Mouse (Mus musculus): ENCODE results near the gene Lama4. TPM values are rescaled to one million over a fixed set of nuclear protein-coding genes. Genes with fewer than 3 reads are reported as not detected.

Gene Lama4
- polyA plus RNA-seq, 1 experiment from 2014 or later: 2.1 TPM

DNA sequence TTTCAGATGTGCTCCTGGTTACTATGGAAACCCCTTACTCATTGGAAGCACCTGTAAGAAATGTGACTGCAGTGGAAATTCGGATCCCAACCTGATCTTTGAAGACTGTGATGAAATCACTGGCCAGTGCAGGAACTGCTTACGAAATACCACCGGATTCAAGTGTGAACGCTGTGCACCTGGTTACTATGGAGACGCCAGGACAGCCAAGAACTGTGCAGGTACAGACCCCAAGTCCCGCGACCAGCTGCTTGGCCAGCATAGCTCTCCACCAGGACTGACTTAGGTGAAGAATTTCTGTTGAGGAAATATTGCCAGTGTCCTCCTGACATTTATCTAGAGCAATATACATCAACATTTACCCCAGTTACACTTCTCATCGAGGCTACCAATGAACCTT, 61.2 kb downstream of the Lama4 start:
- H3K27ac ChIP-seq (replicated peaks): no peak overlapping the region
- no peaks in the 10 kb centered on the region for H3K27me3 ChIP-seq
- H3K9ac ChIP-seq: no peak overlapping the region
- no peaks in the 10 kb centered on the region for H3K9me3 ChIP-seq (replicated peaks)
- H3K4me2 ChIP-seq: no peak overlapping the region
- ATAC-seq (ENCODE audit: insufficient read depth): no peak
- no peaks in the 10 kb centered on the region for H3K36me3 ChIP-seq (replicated peaks)
- H3K4me1 ChIP-seq (replicated peaks): no peaks in the 10 kb centered on the region
- 71% methylated on average over 8 of the region's 8 CpGs for WGBS (ENCODE audit: insufficient replicate concordance)
- no peak overlapping the region for H3K4me3 ChIP-seq (replicated peaks)

DNA sequence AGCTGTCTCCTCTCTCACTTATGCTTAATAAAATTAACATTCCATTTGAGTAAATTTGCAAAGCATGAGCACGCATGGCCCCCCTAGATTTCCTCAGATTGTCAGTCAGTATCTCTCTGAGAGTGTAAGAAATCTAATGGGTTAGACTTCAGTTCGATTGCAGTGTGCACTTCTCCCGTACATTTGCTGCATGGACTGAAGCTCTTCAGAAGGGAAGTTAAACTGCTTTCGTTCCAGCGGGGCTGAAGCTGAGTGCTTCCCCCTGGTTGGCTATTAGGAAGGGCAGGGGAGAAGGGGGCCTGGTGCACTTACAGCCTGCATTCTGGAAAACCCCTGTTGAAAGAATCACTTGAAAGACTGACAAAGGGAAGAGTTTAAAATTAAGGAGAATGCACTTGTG, 61.7 kb downstream of the Lama4 start:
- Histone ChIP-seq H3K9me3 (replicated peaks) (no peaks in the 10 kb centered on the region), H3K4me3 (replicated peaks) (no peak overlapping the region), H3K27ac (replicated peaks) (no peak overlapping the region), H3K27me3 (no peaks in the 10 kb centered on the region), H3K4me1 (replicated peaks) (no peaks in the 10 kb centered on the region), H3K9ac (no peak overlapping the region), H3K4me2 (no peak overlapping the region), H3K36me3 (replicated peaks) (no peaks in the 10 kb centered on the region)
- 25% methylated on average over 5 of the region's 5 CpGs for WGBS (ENCODE audit: insufficient replicate concordance)
- no peak for ATAC-seq (ENCODE audit: insufficient read depth)

DNA sequence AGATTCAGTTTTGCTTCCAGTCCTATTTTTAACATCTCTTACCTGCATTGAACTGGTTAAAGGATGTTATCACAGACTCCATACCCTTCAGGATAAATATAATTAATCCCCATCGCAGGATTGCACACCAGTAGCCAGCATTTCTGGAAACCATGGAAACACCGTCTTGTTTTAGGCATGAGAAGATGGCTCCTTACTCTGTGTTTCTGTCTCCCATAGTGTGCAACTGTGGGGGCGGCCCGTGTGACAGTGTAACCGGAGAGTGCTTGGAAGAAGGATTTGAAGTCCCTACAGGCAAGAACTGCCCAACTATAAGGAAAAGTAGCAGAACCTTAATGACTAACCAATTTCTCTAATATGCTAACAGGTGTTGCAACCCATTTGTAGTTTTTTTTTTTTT, 63.1 kb downstream of the Lama4 start:
- no peak for ATAC-seq (ENCODE audit: insufficient read depth)
- no peaks in the 10 kb centered on the region for H3K36me3 ChIP-seq (replicated peaks)
- no peaks in the 10 kb centered on the region for H3K4me1 ChIP-seq (replicated peaks)
- H3K9ac ChIP-seq: no peak overlapping the region
- no peaks in the 10 kb centered on the region for H3K27me3 ChIP-seq
- H3K4me3 ChIP-seq (replicated peaks): no peak overlapping the region
- H3K27ac ChIP-seq (replicated peaks): no peak overlapping the region
- H3K4me2 ChIP-seq: no peak overlapping the region
- WGBS (ENCODE audit: insufficient replicate concordance): 80% methylated on average over 5 of the region's 5 CpGs
- no peaks in the 10 kb centered on the region for H3K9me3 ChIP-seq (replicated peaks)

DNA sequence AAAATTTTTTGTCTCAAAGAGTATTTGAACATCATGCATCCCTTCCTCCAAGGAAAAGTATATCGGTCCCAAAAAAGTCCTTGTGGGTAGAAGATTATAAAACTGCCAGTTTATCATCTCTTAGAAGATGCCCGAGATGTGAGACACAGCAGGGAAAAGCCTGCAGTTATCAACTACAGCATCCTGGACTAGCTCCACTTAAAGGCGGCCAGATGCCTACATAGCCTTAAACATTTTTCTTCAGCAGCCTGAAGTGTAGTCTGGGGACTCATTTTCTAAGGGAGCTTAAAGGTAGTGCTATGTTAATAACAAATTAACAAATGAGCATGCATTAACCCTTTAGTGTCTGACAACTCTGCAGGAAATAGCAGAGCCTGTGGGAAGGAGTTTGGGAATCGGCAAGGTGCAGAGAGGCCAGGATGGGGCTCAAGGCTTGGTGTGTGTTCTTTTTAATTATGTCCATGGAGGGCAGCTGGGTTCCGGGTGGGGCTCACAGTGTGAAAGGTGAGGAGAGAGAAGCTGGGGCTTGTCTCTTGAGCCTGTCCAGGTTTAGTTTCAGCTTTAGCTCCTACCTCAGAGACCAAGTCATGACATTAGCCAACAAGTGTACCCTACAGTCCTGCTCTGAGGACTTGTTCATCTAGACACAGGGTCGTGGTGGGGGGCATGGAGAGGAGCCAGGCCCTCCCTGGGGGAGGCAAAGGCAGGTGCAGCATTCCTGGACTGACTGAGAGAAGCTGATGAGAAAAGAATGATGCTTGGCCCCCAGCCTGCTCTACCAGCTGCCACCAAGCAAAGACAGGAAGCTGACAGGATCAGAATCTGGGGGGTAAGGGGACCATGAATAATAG, 64.2 kb downstream of the Lama4 start:
- no peak overlapping the region for H3K27ac ChIP-seq (replicated peaks)
- H3K4me2 ChIP-seq: no peak overlapping the region
- no peak overlapping the region for H3K4me3 ChIP-seq (replicated peaks)
- H3K9me3 ChIP-seq (replicated peaks): no peaks in the 10 kb centered on the region
- H3K4me1 ChIP-seq (replicated peaks): no peaks in the 10 kb centered on the region
- H3K36me3 ChIP-seq (replicated peaks): no peaks in the 10 kb centered on the region
- WGBS (ENCODE audit: insufficient replicate concordance): 56% methylated on average over 6 of the region's 6 CpGs
- ATAC-seq (ENCODE audit: insufficient read depth): no peak
- no peak overlapping the region for H3K9ac ChIP-seq
- H3K27me3 ChIP-seq: no peaks in the 10 kb centered on the region

DNA sequence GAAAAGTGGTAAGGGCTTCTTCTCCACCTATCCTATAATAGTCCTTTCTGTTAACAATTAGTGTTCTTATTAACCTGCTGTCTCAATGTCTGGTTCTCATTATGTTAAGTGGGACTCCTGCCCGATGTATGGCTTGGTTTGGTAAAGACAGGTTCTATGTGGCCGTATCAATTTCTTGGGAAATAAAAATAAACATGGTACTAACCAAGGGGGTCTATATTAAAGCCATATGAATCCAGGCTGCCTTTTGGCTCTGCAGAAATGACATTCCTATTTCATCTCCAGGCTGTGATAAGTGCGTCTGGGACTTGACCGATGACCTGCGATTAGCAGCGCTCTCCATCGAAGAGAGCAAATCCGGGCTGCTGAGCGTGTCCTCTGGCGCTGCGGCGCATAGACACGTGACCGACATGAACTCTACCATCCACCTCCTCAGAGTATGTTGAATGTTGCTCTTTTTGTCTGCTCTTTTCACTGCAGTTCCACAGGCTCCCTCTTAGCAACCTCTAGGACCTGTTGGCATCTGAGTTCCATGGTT, 64.9 kb downstream of the Lama4 start:
- no peak overlapping the region for H3K4me2 ChIP-seq

DNA sequence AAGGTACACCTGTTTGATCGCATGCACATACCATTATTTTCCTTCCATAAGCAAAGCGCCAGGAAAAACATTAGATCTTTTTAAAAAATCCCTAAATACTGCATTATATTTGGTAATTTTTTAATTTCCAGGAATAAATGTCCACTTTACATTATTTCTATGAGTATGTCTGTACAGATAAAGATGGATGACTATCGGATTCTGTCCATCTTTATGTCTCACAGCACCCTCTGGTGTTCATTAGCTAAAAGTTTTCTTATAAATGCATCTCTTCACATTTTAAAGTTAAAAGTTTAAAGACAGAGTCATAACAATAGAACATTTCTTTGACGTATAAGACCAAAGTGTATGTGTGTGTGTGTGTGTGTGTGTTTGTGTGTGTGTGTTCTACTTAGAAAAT, 74.2 kb downstream of the Lama4 start:
- 46% methylated on average over 4 of the region's 4 CpGs for WGBS (ENCODE audit: insufficient replicate concordance)
- H3K4me2 ChIP-seq: no peak overlapping the region
- H3K9ac ChIP-seq: no peak overlapping the region

More for the DNA sequence above, 64.9 kb downstream of the Lama4 start:
- H3K27me3 ChIP-seq: no peaks in the 10 kb centered on the region
- H3K36me3 ChIP-seq (replicated peaks): no peaks in the 10 kb centered on the region
- H3K9ac ChIP-seq: no peak overlapping the region
- no peak for ATAC-seq (ENCODE audit: insufficient read depth)
- H3K9me3 ChIP-seq (replicated peaks): no peaks in the 10 kb centered on the region
- no peak overlapping the region for H3K27ac ChIP-seq (replicated peaks)
- no peaks in the 10 kb centered on the region for H3K4me1 ChIP-seq (replicated peaks)
- H3K4me3 ChIP-seq (replicated peaks): no peak overlapping the region
- WGBS (ENCODE audit: insufficient replicate concordance): 86% methylated on average over 14 of the region's 14 CpGs

DNA sequence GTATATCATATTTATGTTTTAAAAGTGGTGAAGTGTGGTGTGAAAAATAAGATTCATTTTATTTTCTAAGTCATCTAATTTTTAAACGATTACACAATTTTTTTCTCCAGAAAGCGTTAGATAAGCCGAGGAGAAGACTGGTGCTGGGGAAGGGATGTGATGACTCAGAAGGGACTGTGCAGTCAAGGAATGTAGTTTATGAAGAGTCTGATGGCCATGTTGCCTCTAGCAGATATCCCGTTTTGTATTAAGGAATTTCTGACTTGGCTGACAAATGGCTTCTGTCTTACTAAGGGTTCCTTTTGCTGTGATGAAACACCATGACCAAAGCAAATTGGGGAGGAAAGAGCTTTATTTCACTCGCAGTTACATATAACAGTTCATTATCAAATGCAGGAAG, 74.7 kb downstream of the Lama4 start:
- H3K27me3 ChIP-seq: no peaks in the 10 kb centered on the region
- no peak overlapping the region for H3K9ac ChIP-seq
- WGBS (ENCODE audit: insufficient replicate concordance): 45% methylated on average over 5 of the region's 5 CpGs
- no peak for ATAC-seq (ENCODE audit: insufficient read depth)
- H3K4me1 ChIP-seq (replicated peaks): no peaks in the 10 kb centered on the region
- no peak overlapping the region for H3K4me2 ChIP-seq
- no peaks in the 10 kb centered on the region for H3K36me3 ChIP-seq (replicated peaks)
- no peaks in the 10 kb centered on the region for H3K9me3 ChIP-seq (replicated peaks)
- H3K4me3 ChIP-seq (replicated peaks): no peak overlapping the region
- H3K27ac ChIP-seq (replicated peaks): no peak overlapping the region

More for the DNA sequence above, 74.2 kb downstream of the Lama4 start:
- Histone ChIP-seq H3K9me3 (replicated peaks) (no peaks in the 10 kb centered on the region), H3K36me3 (replicated peaks) (no peaks in the 10 kb centered on the region), H3K27ac (replicated peaks) (no peak overlapping the region), H3K4me3 (replicated peaks) (no peak overlapping the region), H3K4me1 (replicated peaks) (no peaks in the 10 kb centered on the region), H3K27me3 (no peaks in the 10 kb centered on the region)
- no peak for ATAC-seq (ENCODE audit: insufficient read depth)

DNA sequence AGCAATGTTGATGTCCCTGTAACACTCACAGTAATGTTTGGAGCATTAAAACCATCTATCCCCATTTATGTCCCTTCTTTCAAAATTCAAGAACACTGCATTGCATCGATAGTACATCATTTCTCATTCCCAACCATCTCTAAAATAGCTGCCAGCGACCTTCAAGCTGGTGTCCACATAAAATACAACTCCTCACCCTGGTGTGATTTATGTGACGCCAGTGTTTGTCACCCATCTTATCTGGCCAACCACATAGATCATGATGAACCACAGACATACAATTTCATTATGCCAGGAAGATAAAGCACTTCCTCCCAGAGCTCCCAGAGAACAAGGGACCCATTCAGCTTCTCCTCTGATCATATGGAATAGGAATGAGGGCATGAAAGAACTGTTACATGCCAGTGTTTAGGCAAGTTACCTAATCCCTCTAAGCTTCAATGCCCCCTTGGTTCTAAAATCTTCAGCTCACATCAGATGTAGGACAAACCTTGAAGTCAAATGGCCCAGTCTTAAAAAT, 79.2 kb downstream of the Lama4 start:
- Histone ChIP-seq H3K9me3 (replicated peaks) (no peaks in the 10 kb centered on the region), H3K4me1 (replicated peaks) (no peaks in the 10 kb centered on the region), H3K27ac (replicated peaks) (no peak overlapping the region), H3K27me3 (no peaks in the 10 kb centered on the region), H3K4me3 (replicated peaks) (no peak overlapping the region), H3K9ac (no peak overlapping the region), H3K36me3 (replicated peaks) (no peaks in the 10 kb centered on the region), H3K4me2 (no peak overlapping the region)
- no peak for ATAC-seq (ENCODE audit: insufficient read depth)
- WGBS (ENCODE audit: insufficient replicate concordance): 11% methylated on average over 3 of the region's 3 CpGs

DNA sequence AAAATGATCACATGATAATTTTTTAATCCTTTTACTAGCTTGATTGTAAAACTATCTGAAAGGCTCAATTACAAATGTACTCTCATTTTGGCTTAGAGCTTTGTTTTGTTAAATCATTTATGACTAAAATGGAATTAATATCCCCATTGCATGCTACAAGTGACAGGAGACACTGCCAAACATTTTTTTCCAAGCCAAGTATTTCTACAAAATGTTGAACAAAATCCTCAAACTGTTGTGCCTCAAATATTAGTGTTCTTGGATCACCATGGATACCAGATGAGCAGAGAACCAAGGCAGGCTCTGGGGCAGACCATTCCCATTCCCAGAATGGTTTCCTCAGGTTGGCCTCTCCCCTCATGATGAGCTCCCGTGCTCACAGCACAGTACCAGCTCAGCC, 79.8 kb downstream of the Lama4 start:
- 62% methylated on average over 1 of the region's 1 CpGs for WGBS (ENCODE audit: insufficient replicate concordance)
- Histone ChIP-seq H3K4me1 (replicated peaks) (no peaks in the 10 kb centered on the region), H3K4me3 (replicated peaks) (no peak overlapping the region), H3K27me3 (no peaks in the 10 kb centered on the region), H3K4me2 (no peak overlapping the region), H3K36me3 (replicated peaks) (no peaks in the 10 kb centered on the region), H3K27ac (replicated peaks) (no peak overlapping the region), H3K9me3 (replicated peaks) (no peaks in the 10 kb centered on the region), H3K9ac (no peak overlapping the region)
- no peak for ATAC-seq (ENCODE audit: insufficient read depth)

DNA sequence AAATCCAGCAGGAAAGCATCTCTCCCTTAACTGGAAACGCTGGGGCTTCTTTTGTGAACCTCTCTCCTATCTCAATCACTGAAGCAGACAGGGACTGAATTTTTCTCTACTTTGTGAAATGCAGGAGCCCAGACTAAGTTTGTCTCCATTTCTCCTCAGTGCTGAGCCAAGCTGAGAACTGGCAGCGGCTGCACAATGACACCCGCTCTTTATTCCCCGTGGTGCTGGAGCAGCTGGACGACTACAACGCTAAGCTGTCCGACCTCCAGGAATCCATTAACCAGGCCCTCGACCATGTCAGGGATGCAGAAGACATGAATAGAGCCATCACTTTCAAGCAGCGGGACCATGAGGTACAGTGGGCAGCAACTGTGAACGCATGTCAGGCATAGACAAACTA, 82.5 kb downstream of the Lama4 start:
- no peak overlapping the region for H3K4me3 ChIP-seq (replicated peaks)
- no peak for ATAC-seq (ENCODE audit: insufficient read depth)
- H3K9me3 ChIP-seq (replicated peaks): no peaks in the 10 kb centered on the region
- no peaks in the 10 kb centered on the region for H3K27me3 ChIP-seq
- no peak overlapping the region for H3K27ac ChIP-seq (replicated peaks)
- 70% methylated on average over 10 of the region's 10 CpGs for WGBS (ENCODE audit: insufficient replicate concordance)
- H3K9ac ChIP-seq: no peak overlapping the region
- H3K36me3 ChIP-seq (replicated peaks): no peaks in the 10 kb centered on the region
- no peak overlapping the region for H3K4me2 ChIP-seq
- no peaks in the 10 kb centered on the region for H3K4me1 ChIP-seq (replicated peaks)

DNA sequence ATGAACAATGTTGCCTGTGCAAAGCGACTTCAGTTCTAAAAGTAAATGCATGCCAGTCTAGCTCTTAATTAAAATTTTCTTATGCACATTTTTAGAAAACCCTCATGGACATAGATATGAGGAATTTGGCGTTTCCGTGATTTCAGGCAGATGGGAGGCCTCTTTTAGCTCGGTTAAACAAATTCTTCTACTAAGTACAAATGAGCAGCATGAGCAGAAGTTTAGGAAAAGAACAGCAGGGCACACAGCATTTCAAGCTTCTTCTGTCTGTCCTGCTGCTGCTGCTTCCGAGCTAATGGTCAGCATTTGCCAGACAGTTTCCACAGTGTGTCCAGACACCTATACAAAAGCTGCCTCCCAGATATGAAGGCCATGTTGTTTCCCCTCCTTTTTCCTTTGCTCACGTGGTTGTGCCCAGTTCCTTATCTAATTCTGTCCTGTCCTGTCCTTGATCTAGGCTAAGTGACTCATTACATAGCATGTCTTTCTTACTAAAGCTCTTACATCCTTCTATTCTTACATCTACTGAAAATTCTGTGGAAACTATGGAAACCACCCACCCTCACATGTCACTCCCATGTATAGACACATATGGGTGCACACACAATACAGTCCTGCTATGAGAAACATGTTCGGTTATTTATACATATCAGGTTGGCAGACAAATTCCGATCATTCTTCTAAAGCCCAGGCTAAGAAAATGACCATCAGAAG, 84.4 kb downstream of the Lama4 start:
- no peaks in the 10 kb centered on the region for H3K27me3 ChIP-seq
- ATAC-seq (ENCODE audit: insufficient read depth): no peak
- H3K36me3 ChIP-seq (replicated peaks): no peaks in the 10 kb centered on the region
- no peak overlapping the region for H3K27ac ChIP-seq (replicated peaks)
- WGBS (ENCODE audit: insufficient replicate concordance): 52% methylated on average over 8 of the region's 8 CpGs
- no peak overlapping the region for H3K4me2 ChIP-seq
- no peaks in the 10 kb centered on the region for H3K4me1 ChIP-seq (replicated peaks)
- no peaks in the 10 kb centered on the region for H3K9me3 ChIP-seq (replicated peaks)
- no peak overlapping the region for H3K4me3 ChIP-seq (replicated peaks)
- no peak overlapping the region for H3K9ac ChIP-seq
